Mouse (Mus musculus) embryo, embryonic 10.5 days (tissue): ENCODE measurements around the gene Klrb1c.
"Not testable (repeated sequence)": the region's sequence is repeated elsewhere in the genome, so short reads cannot be mapped to it uniquely, and the experiment has no call there.

ENCODE experiments used
- DNase-seq: peaks from one replicate; pipeline ENCODE4 v3.0.0-alpha.2; 2015; ENCODE audit warnings: low spot score

Gene Klrb1c

GRCm38 (mm10) chr6:128797936-128798771 lies 9.1 kb upstream of the Klrb1c start:
- peak; percentile 55 for DNase-seq

GRCm38 (mm10) chr6:128797185-128797905 lies 8.3 kb upstream of the Klrb1c start:
- DNase-seq, result peak; percentile 15

- DNase-seq, result no peak
These were observed 7.4 kb upstream of the Klrb1c start for GRCm38 (mm10) chr6:128796321-128796955.

GRCm38 (mm10) chr6:128793734-128794133 lies 4.7 kb upstream of the Klrb1c start:
- DNase-seq, result no peak

GRCm38 (mm10) chr6:128790491-128790994 lies 1.5 kb upstream of the Klrb1c start:
- not testable (repeated sequence) for DNase-seq

GRCm38 (mm10) chr6:128788517-128788916 lies 498 bp downstream of the Klrb1c start:
- DNase-seq, result no peak

GRCm38 (mm10) chr6:128786396-128786795 lies 2.6 kb downstream of the Klrb1c start:
- DNase-seq, result not testable (repeated sequence)

GRCm38 (mm10) chr6:128769481-128770253 lies 19.3 kb downstream of the Klrb1c start:
- DNase-seq, result peak; percentile 67

GRCm38 (mm10) chr6:128768047-128768446 lies 21.0 kb downstream of the Klrb1c start:
- DNase-seq, result no peak

- DNase-seq, result peak; percentile 84
These were observed 22.3 kb downstream of the Klrb1c start for GRCm38 (mm10) chr6:128766486-128767254.

GRCm38 (mm10) chr6:128765211-128765610 lies 23.8 kb downstream of the Klrb1c start:
- no peak for DNase-seq

- peak; percentile 14 for DNase-seq
These were observed 24.4 kb downstream of the Klrb1c start for GRCm38 (mm10) chr6:128764598-128764997.

GRCm38 (mm10) chr6:128763736-128764523 lies 25.1 kb downstream of the Klrb1c start:
- DNase-seq, result peak; percentile 98

- not testable (repeated sequence) for DNase-seq
These were observed 25.9 kb downstream of the Klrb1c start for GRCm38 (mm10) chr6:128762892-128763670.

- no peak for DNase-seq
These were observed 27.9 kb downstream of the Klrb1c start for GRCm38 (mm10) chr6:128761144-128761540.

- peak; percentile 87 for DNase-seq
These were observed 28.4 kb downstream of the Klrb1c start for GRCm38 (mm10) chr6:128760416-128761143.

GRCm38 (mm10) chr6:128760016-128760415 lies 29.0 kb downstream of the Klrb1c start:
- DNase-seq, result peak; percentile 92

GRCm38 (mm10) chr6:128759221-128759950 lies 29.6 kb downstream of the Klrb1c start:
- peak; percentile 22 for DNase-seq
